Mouse (Mus musculus) lung, postnatal 0 days (tissue): Measurements from ENCODE around the gene Eif4a2.

Experiments used
- CTCF ChIP-seq: IDR thresholded peaks from 2 replicates; pipeline ENCODE4 v1.5.1; 2016; ENCODE audit warnings: antibody characterized with exemption, mild to moderate bottlenecking
- EP300 ChIP-seq: IDR thresholded peaks from 2 replicates; pipeline ENCODE4 v1.6.1; 2016; ENCODE audit warnings: antibody characterized with exemption, mild to moderate bottlenecking, control low read depth

DNA sequence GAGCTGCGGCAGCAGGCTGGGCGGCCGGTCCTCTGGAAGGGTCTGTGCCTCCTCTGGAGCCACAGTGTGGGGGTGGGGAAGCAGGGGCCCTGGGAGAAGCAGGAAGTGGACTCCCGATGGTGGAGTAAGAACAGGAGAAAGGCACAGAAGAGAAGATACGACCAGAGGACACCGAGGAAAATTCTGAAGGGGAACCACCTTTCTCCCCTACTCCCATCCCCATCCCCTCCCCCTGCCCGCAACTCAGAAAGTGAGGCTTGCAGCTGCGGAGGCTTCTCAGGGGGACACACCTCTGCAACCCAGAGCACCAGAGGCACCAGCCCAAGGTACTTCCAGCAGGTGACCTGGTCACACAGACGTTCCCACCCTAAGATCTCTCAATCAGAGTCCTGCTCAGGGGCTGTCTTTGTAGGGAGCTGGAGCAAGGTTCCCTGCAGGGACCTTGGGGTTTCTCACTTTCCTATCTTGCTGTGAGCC lies 7.1 kb upstream of the Eif4a2 start:
- no peak for TF ChIP-seq CTCF
- no peak for TF ChIP-seq EP300
